Mouse (Mus musculus): ENCODE results near the gene Grm2.
"Not testable (repeated sequence)": the region's sequence is repeated elsewhere in the genome, so short reads cannot be mapped to it uniquely, and the experiment has no call there.

The Grm2 gene

DNA sequence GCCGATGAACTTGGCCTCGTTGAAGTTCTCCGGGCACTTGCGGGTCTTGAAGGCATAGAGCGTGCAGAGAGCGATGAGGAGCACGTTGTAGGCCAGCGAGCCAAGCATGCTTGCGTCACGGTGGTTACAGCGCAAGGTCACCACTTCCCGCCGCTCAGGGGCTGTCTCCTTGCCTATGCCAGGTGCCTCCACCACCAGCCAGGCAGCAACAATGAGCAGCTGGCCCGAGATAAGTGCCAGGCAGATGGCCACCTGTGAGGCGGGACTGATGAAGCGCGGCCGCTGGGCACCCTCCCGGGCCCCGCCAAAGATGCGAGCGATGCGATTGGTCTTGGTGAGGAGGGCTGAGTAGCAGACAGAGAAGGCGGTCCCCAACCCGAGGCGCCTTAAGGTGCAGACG is 8.7 kb downstream of the Grm2 start:
- no peak for DNase-seq (ENCODE audit: low spot score in 2 of 2)

DNA sequence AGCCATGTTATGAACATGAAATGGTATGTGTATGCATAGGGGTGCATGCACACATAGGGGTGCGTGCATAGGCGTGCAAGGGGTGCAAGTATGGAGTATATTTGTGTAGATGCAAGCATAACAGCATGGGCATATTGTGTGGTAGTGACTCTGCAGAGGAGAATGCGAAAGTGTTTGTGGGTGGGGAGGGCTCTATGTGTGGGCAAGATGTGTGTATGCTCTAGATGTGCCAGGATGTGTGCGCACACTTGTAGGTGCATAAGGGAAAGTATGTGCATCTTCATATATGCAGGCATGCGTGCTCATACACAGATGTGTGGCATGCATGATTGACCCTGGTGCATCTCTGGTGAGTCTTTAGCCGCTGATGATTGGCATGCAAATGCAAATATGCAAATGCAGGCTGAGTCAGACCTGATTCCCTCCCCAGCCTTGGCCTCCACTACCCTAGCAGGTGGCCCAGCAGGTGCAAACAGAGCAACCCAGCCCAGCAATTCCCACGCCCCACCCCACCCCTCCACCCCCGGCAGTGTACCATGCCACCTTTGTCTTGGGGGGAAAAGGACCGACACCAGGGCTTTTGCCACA is 10.1 kb downstream of the Grm2 start:
- DNase-seq (ENCODE audit: low spot score in 2 of 2): no peak

DNA sequence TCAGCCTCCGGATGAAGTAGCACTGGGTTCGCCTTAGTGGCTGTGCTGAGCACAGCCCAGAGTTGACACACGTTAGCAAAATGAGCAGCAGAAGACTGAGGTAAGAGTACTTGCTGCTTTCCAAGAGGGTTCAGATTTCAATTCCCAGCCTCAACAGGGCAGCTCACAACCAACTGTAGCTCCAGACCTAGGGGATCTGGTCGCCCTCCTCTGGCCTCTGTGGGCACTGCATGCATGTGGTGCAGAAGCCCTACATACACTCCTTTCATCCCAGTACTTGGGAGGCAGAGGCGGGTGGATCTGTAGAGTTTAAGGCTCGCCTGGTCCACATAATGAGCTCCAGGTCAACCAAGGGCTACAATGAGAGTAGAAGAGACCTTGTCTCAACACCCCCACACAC is 12.1 kb downstream of the Grm2 start:
- DNase-seq (ENCODE audit: low spot score in 2 of 2): no peak

DNA sequence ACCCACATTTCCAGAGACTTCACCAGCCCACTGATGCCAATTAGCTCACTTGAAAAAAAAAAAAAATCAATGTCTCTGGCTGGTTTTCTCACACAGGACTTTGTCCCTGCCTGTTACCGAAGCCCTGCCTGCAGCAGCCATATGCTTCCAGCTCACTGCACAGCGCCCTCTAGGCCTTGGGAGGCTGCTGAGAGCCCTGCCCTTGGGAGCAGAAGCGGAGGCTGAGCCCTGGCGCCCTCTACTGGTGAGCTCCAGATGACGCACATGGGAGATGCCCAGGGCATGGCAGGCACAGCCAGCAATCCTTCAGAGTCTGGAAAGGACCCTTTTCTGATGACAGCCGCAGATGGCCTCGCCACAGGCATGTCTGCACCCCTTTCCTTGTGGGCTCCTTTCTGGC is 12.8 kb downstream of the Grm2 start:
- peak; percentile 76 to 81 for DNase-seq (ENCODE audit: low spot score in 2 of 2)

DNA sequence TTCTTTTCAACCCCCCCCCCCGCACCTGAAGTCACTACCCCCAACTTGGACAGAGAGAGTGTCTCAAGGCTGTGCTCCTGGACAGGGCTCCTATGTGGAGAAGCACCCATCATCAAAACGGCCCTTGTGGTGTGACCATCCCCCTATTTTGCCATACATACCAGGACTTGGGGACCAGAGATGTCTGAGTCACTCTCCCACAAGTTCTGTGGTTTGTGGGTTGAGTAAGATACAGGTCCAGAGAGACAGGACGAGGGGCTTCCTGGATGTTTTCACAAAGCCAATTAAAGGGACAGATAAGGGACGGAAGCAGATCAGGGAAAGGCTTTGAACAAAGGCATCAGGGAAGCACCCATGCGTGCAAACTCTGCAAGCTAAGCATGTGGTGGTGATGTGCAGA is 14.5 kb downstream of the Grm2 start:
- no peak for DNase-seq (ENCODE audit: low spot score in 2 of 2)

DNA sequence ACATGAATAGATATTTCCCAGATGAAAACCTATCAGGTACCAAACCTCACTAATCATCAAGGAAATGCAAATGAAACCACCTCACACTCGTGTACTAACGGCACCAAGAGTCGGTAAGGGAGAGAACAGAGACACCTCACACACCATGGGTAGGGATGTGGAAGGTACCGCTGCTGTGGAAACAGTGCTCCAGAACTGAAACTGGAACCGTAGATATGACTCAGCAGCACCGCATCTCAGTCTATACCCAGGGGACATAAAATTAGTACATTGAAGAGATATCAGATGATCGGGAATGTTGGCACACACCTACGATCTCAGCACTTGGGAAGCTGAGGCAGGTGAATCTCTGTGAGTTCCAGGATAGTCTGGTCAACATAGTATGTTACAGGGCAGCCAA is 17.7 kb downstream of the Grm2 start:
- DNase-seq (ENCODE audit: low spot score in 2 of 2): no peak

DNA sequence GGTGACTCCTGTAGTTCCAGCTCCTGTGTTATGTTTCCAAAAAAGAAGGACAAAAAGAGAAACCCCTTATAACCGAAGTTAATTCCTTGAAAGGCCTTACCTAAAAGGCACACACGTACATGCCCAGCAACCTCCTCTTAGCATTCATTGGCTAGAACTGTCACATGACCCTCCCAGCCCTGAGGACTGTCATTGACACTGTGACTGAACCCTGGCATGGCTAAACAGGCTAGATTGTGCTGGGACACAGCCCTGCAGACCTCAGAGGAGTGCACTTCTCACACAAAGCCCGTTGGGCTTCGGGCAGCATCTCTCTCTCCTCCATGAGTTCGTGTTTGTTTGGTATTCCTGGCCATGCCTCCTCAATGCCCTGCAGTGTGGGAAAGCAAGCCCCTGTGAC is 23.7 kb downstream of the Grm2 start:
- no peak for DNase-seq (ENCODE audit: low spot score in 2 of 2)

DNA sequence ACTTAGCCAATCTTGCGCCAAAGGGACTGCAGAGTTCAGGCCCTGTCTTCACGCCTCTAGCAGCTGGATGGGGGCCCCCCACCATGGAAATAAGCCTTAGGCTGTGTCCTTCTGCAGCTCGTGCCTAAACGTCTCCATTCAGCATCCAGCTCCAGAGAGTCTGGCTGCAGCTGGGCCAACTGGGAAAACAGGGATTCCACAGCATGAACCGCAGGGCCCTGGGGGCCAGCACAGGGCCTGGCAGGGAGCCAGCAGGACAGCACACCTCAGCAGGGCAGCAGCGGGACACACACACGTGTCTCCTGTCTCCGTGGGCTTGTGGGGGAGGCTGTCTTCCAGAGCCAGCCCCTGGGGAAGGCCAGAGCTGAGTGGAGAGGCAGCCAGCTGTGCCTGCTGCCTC is 28.1 kb downstream of the Grm2 start:
- DNase-seq (ENCODE audit: low spot score in 2 of 2): not testable (repeated sequence)

DNA sequence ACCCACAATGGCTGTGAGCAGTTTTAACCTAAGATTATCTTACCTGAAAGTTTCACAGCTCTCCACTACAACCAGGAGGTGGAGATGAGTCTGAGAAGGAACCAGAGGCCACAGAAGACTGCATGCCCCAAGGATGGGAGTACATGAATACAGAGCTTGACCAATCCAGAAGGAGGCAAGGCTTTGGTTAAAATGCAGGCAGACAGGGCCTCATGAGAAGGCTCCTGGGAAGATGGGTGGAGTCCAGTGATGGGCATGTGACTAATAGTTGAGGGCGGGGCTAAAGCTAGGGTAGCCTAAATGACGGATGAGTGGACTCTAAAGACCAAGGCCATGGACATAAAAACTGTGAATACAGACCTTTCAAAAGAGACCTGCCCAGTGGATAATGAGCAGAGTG is 29.6 kb downstream of the Grm2 start, which contains the start of gene Iqcf6:
Iqcf6 (plus strand) TSS at position 301 of the 400 bp plus-strand sequence.
- DNase-seq (ENCODE audit: low spot score in 2 of 2): no peak

DNA sequence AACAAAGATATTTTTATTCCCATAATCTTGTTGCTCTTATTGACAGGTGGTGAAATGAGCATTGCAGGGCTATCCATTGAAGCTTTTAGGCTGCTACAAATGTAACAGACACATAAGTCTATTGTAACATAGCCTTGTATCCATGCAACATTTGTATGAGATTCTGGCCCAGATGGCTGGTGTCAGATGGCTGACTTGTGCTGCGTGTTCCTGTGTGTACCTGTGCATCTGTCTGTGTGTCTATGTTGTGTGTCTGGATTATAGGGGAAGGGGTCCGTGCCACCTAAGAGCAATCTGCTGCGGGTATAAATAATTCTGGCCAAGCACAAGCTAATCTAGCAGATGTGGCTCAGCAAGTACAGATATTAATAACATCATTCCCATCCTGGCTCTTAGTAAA is 38.4 kb downstream of the Grm2 start:
- DNase-seq (ENCODE audit: low spot score in 2 of 2): no peak

DNA sequence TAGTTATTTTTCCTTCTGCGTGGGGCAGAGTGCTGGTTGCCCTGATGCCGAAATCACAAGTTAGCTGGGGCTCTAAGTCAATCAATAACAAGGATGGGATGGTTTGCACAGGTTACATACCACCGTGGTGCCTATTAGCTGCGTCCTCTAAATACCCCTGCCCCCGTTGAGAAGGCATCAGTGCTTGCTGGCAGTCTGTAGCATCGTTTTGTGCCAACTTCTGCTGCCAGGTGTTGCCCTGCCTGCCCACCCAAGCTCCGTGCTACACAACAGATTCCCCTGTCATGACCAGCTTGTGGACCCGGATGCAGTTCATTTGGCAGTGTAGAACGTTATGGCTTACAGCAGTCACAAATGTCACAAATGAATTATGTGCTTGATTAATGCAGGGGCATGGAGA is 39.6 kb downstream of the Grm2 start:
- no peak for DNase-seq (ENCODE audit: low spot score in 2 of 2)

DNA sequence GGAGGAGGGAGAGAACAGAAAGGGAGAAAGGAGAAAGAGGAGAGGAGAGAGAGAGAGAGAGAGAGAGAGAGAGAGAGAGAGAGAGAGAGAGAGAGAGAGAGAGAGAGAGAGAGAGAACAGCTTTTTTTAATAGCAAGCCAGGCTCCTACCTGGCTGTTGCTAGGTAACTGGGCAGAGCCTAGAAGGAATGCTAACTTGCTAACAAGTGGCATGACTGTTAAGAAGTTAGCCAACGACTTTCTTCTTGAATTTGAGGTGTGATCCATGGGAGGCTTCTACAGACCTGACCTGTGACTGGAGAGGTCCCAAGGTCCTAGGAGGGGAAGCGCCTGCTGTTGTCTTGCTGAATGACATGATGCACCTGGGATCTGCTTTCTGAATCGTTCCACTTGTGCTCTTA is 41.3 kb downstream of the Grm2 start:
- DNase-seq (ENCODE audit: low spot score in 2 of 2): no peak

DNA sequence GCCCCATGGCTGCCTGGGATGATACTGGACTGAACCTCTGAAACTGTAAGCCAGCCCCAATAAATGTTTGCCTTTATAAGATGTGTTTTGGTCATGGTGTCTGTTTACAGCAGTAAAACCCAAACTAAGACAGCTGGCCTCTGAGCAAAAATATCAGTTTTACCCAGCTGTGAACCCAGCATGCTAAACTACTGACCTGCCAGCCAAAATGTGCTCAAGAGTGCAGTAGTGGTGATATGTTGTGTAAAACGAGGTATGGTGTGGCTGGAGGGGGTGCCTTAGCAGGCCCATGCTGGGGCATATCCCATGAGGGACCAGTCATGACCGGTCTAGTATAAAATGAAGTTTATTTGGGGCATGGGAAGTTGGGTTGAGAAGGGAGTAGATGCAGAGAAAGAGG is 41.9 kb downstream of the Grm2 start:
- no peak for DNase-seq (ENCODE audit: low spot score in 2 of 2)

DNA sequence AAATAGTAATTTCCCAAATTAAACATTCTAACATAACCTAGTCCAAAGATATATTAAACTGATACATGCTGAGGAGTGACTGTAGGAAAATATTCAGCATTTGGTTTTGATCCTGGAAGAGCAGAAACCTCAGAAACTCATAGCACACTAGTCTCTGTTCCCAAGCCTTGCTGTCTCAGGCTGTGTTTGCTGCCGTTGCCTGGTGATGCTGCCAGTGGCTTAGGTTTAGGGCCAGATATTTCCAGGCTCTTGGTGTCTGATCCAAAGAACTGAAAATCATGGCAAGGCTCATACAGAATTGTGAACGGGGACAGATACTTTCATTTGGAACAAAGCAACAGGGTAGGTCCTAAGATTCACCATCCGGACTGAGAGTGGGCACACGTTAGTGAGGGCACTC is 45.2 kb downstream of the Grm2 start:
- no peak for DNase-seq (ENCODE audit: low spot score in 2 of 2)

DNA sequence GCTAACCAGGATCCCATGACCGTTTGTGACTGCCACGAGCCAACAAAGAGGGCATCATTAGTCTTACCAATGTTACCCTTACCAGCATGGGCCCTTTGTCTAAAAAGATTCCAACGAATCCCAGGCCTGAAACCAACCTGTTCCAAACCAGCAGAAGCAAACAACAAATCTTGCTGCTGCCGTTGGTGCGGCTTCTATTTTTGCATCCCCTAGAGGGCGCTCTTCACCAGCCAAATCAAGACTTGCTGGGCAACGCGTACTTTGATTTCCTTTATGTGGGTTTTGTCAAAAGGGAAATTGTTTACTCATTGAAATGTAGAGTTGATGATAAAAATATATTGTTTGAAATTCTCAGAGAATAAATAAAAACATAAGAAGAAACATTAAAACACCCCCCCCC is 55.3 kb downstream of the Grm2 start:
- peak; percentile 74 for DNase-seq (ENCODE audit: low spot score in 2 of 2)

DNA sequence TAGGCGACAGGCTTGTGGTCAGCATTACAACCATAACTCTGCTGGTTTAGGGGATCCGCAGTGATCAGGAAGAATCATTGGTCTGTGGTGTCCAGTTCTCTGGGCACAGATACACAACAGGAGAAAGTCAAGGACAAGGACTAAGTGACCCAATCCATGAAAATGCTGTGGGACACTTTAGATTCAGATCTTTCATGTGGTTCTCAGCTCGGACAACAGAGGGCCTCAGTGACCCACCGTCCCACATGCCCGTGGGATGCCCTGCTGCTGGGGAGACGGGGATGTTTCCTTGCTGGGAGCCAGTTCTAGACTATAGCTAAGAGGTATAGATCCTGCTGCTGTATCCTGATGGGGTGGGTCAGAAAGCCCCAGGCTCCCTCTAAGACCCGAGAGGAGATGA is 57.4 kb downstream of the Grm2 start:
- no peak for DNase-seq (ENCODE audit: low spot score in 2 of 2)

DNA sequence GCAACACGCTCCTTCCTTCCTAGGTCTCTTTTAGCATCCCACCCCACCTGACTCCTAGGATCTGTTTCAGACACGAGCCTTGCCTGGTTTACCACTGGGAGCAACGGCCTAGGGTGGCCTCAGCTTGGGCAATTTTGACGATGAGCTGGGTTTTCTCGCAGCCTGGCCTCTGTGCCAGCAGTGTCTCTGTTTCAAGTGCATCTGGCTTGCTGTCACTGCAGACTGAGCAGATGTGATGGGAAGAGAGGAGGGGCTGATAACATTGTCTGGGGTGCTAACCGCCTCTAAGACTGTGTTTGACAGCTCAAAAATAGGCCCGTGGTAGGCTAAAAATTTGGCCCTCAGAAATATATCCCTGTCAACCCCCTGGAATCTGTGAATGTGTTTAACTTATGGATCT is 60.0 kb downstream of the Grm2 start:
- peak; percentile 28 to 57 for DNase-seq (ENCODE audit: low spot score in 2 of 2)

DNA sequence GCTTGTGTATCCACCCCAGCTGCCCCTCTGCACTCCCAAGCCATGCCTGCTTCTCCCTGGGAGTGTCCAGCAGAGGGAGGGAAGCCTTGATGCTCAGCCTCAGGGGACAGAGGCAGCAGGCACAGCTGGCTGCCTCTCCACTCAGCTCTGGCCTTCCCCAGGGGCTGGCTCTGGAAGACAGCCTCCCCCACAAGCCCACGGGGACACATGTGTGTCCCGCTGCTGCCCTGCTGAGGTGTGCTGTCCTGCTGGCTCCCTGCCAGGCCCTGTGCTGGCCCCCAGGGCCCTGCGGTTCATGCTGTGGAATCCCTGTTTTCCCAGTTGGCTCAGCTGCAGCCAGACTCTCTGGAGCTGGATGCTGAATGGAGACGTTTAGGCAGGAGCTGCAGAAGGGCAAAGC is 60.5 kb downstream of the Grm2 start:
- not testable (repeated sequence) for DNase-seq (ENCODE audit: low spot score in 2 of 2)

All from right cerebral cortex, adult 2 months (tissue).